Mouse (Mus musculus) forebrain, embryonic 13.5 days (tissue): ENCODE data around the gene Rftn1. TPM values are rescaled to one million over a fixed set of nuclear protein-coding genes. Genes with fewer than 3 reads are reported as not detected.

ENCODE experiments used
- ATAC-seq: fragments of 200-750 bp; cut with Nextera tagmentation; 2 replicates; pipeline ENCODE4 v1.8.0; 2017
- H3K27ac ChIP-seq: fragments of 300-500 bp; sonication (generic); 2 replicates; pipeline ENCODE4 v1.5.1; 2015; ENCODE audit warnings: inconsistent platforms, mild to moderate bottlenecking, moderate library complexity
- H3K27me3 ChIP-seq: fragments of 300-500 bp; sonication (generic); 2 replicates; pipeline ENCODE4 v1.6.1; 2015; ENCODE audit warnings: mild to moderate bottlenecking, inconsistent platforms
- H3K36me3 ChIP-seq: fragments of 300-500 bp; sonication (generic); 2 replicates; pipeline ENCODE4 v1.6.1; 2015; ENCODE audit warnings: mild to moderate bottlenecking, inconsistent platforms; ENCODE audit not compliant: poor library complexity, severe bottlenecking
- H3K4me1 ChIP-seq: fragments of 300-500 bp; sonication (generic); 2 replicates; pipeline ENCODE4 v1.6.1; 2015; ENCODE audit warnings: inconsistent platforms
- H3K4me2 ChIP-seq: fragments of 300-500 bp; sonication (generic); 2 replicates; pipeline ENCODE4 v1.6.1; 2015; ENCODE audit warnings: inconsistent platforms, mild to moderate bottlenecking, moderate library complexity
- H3K4me3 ChIP-seq: fragments of 300-500 bp; sonication (generic); 2 replicates; pipeline ENCODE4 v1.5.1; 2015; ENCODE audit warnings: mild to moderate bottlenecking, inconsistent platforms
- H3K9ac ChIP-seq: fragments of 300-500 bp; sonication (generic); 2 replicates; pipeline ENCODE4 v1.6.1; 2015; ENCODE audit warnings: mild to moderate bottlenecking, inconsistent platforms
- H3K9me3 ChIP-seq: fragments of 300-500 bp; sonication (generic); replicated peaks from 2 replicates; pipeline ENCODE4 v1.6.1; 2016; ENCODE audit warnings: inconsistent platforms
- WGBS: fragments of 180-500 bp; shearing (Covaris S2); methylation state at CpG from one replicate; pipeline ENCODE4 v1.1.7; 2015; 5-methylcytosine and 5-hydroxymethylcytosine counted together
- polyA plus RNA-seq: library from polyadenylated mRNA; unstranded; fragments of >200 nt; fragmentation: Nextera tagmentation; extraction: Ambion mirVana; gene quantifications from 2 replicates; pipeline ENCODE4 v1.2.1, GENCODE M21; 2015

Rftn1 gene
- polyA plus RNA-seq, 1 experiment from 2014 or later: 15.3 TPM

DNA sequence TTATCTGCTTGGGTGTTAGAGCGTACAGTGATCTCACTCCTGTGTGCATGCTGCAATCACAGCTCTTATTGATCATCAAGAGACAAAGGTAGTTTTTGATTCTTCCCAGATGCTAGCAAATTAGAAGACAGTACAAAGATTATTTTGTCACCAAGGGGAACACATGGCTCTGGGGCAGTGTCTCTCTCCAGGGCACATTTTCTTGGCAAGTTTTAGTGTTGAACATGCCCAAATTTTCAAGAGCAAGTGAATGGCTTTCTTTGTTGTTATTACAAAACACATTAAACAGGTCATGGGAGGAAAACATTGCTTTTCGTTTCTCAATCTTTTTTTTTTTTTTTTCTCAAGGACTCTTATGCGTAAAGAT, 213.1 kb downstream of the Rftn1 start:
- H3K4me1 ChIP-seq: peaks cover 9% of the 10 kb centered on the region; the same call in 1 of the 2 replicates
- no peaks in the 10 kb centered on the region for H3K36me3 ChIP-seq
- no peak overlapping the region for H3K4me2 ChIP-seq
- peaks cover 11% of the 10 kb centered on the region; the same call in 1 of the 2 replicates for H3K9me3 ChIP-seq
- WGBS: 54% methylated on average over 3 of the region's 3 CpGs
- no peak for ATAC-seq
- no peak overlapping the region for H3K9ac ChIP-seq
- 0 out of 2 replicates have a peak, but pooled peaks cover 3% of the 10 kb centered on the region for H3K27me3 ChIP-seq
- no peak overlapping the region for H3K27ac ChIP-seq
- H3K4me3 ChIP-seq: no peak overlapping the region

DNA sequence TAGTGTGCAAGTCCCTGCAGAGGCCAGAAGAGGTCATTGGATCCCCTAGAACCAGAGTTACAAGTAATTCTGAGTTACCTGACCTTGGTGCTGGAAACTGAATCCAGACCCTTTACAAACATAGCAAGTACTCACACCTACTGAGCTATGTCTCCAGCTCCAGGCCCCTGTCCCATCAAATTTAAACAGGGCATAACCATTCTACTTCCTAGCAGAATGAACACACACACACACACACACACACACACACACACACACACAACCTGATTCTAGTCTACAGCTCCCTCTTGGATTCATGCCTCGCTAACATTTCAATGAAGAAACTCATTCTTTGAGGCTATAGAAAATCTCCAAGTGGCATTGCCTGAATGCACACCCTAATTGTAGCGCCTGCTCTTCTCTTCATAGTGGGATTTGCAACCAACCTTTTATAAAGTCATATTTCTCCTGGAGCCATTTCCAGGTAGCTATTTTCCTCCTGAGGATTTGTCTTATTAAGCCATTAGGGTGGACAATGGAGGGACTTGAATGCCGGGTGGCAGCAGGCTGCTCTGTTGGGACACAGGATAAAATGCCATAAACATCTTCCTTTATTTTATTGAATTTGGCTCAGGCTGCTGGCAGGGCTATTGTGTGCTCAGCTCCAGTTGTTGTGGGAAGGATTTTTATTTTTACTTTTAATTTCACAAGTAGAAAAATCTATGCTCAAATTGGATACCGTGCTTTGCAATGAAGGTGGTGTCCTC, 213.6 kb downstream of the Rftn1 start:
- H3K4me2 ChIP-seq: no peak overlapping the region
- H3K4me3 ChIP-seq: no peak overlapping the region
- peaks cover 11% of the 10 kb centered on the region; the same call in 1 of the 2 replicates for H3K9me3 ChIP-seq
- no peak overlapping the region for H3K9ac ChIP-seq
- H3K4me1 ChIP-seq: peaks cover 9% of the 10 kb centered on the region; the same call in 1 of the 2 replicates
- WGBS: 41% methylated on average over 4 of the region's 4 CpGs
- no peaks in the 10 kb centered on the region for H3K36me3 ChIP-seq
- 0 out of 2 replicates have a peak, but pooled peaks cover 3% of the 10 kb centered on the region for H3K27me3 ChIP-seq
- no peak overlapping the region for H3K27ac ChIP-seq
- no peak for ATAC-seq

GRCm38 (mm10) chr17:49975481-49975880, 215.0 kb downstream of the Rftn1 start:
- WGBS: 78% methylated on average over 7 of the region's 7 CpGs
- Histone ChIP-seq H3K4me1 (peaks cover 9% of the 10 kb centered on the region; the same call in 1 of the 2 replicates), H3K9me3 (peaks cover 10% of the 10 kb centered on the region; the same call in 1 of the 2 replicates), H3K36me3 (no peaks in the 10 kb centered on the region), H3K27me3 (0 out of 2 replicates have a peak, but pooled peaks cover 3% of the 10 kb centered on the region), H3K4me2 (no peak overlapping the region), H3K27ac (no peak overlapping the region), H3K4me3 (no peak overlapping the region), H3K9ac (no peak overlapping the region)
- no peak for ATAC-seq

DNA sequence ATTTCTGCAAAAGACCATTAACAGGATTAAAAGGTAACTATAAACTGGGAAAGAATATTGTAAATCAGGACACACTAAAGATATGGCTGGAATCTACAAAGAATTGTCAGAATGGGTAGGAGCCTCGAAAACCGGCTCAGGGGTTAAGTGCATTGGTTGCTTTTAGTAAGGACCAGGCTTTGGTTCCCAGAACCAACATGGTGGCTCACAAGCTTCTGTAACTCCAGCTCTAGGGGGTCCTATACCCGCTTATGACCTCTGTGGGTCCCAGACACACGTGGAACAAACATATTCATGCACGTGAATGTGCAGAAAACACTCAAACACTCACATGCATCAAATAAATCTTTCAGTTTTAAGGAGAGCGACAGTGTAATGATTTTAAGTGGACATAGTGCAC, 215.5 kb downstream of the Rftn1 start:
- no peak for ATAC-seq
- H3K36me3 ChIP-seq: no peaks in the 10 kb centered on the region
- H3K4me3 ChIP-seq: no peak overlapping the region
- 87% methylated on average over 6 of the region's 6 CpGs for WGBS
- 0 out of 2 replicates have a peak, but pooled peaks cover 3% of the 10 kb centered on the region for H3K27me3 ChIP-seq
- H3K9ac ChIP-seq: no peak overlapping the region
- H3K27ac ChIP-seq: no peak overlapping the region
- peaks cover 9% of the 10 kb centered on the region; the same call in 1 of the 2 replicates for H3K9me3 ChIP-seq
- no peak overlapping the region for H3K4me2 ChIP-seq
- H3K4me1 ChIP-seq: peaks cover 9% of the 10 kb centered on the region; the same call in 1 of the 2 replicates

DNA sequence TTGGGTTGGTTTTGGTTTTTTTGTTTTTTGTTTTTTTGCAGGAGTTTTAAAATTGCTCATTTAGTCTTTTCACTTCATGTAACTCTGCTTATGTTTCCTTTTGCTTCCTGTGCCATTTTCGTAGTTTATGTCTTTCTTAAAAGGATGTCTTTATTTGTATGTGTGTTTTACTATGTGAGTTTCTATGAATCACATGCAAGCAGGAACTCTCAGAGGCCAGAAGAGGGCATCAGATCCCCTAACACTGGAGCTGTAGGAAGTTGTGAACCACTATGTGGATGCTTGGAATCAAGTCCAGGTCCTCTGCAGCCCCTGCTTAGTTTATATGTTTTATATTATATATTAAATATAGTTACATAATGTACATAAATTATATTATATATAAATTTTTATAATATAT, 218.3 kb downstream of the Rftn1 start:
- WGBS: 93% methylated on average over 1 of the region's 1 CpGs
- H3K27me3 ChIP-seq: peaks cover 3% of the 10 kb centered on the region; the same call in 1 of the 2 replicates
- peaks cover 6% of the 10 kb centered on the region; the same call in 1 of the 2 replicates for H3K9me3 ChIP-seq

DNA sequence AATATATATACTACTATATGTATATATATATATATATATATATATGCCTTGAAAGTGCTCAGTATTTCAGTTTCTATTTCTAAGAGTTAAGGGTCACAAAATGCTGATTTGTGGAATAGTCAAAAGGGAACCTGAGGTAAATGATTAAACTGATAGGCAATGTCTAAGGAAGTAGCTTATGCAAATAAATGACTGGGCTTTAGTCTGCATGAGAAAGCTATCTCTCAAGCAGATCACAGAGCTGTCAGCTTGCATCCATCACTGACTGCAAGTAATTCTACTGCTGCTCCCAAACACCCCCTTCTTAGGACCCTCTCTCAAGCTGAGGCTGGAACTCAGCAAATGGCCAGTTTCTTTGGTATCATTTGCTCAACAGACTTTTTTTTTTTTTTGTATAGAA, 219.4 kb downstream of the Rftn1 start:
- Histone ChIP-seq H3K4me1 (peaks cover 10% of the 10 kb centered on the region; the same call in 1 of the 2 replicates), H3K27me3 (peaks cover 3% of the 10 kb centered on the region; the same call in 1 of the 2 replicates), H3K36me3 (no peaks in the 10 kb centered on the region), H3K9ac (no peak overlapping the region), H3K4me3 (no peak overlapping the region), H3K9me3 (peaks cover 6% of the 10 kb centered on the region; the same call in 1 of the 2 replicates), H3K27ac (no peak overlapping the region), H3K4me2 (no peak overlapping the region)
- ATAC-seq: no peak

More for the DNA sequence above, 218.3 kb downstream of the Rftn1 start:
- ATAC-seq: no peak
- H3K27ac ChIP-seq: no peak overlapping the region
- H3K4me3 ChIP-seq: no peak overlapping the region
- H3K36me3 ChIP-seq: no peaks in the 10 kb centered on the region
- H3K4me2 ChIP-seq: no peak overlapping the region
- no peak overlapping the region for H3K9ac ChIP-seq
- peaks cover 4% of the 10 kb centered on the region; the same call in 1 of the 2 replicates for H3K4me1 ChIP-seq

DNA sequence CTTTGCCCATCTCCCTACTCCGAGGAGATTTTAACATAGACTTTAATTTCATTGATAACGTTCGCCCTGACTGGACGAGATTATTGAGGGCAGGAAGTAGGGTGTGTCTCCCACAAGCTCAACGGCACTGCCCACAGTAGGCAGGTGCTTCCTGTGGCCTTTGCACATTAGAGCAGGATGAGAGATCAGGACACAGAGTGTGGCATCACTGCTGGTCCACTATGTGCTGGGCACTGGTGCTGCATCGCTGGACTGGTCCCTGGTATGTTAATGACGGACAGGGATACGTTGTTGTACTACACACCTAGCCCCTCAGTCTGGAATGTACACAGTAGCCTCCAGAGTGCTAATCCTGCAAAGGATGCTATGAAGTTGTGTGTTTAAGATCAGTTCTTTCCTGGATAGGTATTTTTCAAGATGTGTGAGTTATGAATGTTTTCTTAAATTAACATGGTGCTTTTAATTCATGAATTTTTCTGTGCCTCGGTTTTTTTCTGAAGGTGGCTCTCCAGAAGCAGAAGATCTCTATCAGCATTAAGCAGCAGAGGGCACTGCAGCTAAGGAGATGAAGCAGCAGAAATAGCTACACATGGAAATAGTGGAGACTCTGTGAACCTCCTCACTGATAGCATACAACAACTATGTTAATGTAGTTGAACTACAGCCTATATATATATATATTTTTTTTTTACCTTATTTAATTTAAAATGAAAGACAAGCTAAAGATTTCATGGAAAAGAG, 221.8 kb downstream of the Rftn1 start:
- WGBS: 73% methylated on average over 9 of the region's 9 CpGs
- H3K27me3 ChIP-seq: no peaks in the 10 kb centered on the region; the same call in 1 of the 2 replicates
- H3K4me2 ChIP-seq: no peak overlapping the region
- H3K9me3 ChIP-seq: peaks cover 6% of the 10 kb centered on the region; the same call in 1 of the 2 replicates
- peaks cover 16% of the 10 kb centered on the region; the same call in 1 of the 2 replicates for H3K4me1 ChIP-seq
- no peak overlapping the region for H3K9ac ChIP-seq
- H3K4me3 ChIP-seq: no peak overlapping the region
- H3K27ac ChIP-seq: no peak overlapping the region
- H3K36me3 ChIP-seq: no peaks in the 10 kb centered on the region
- ATAC-seq: peak; percentile 61

GRCm38 (mm10) chr17:49965846-49966762, 224.4 kb downstream of the Rftn1 start:
- Histone ChIP-seq H3K9ac (no peak overlapping the region), H3K4me1 (peaks cover 16% of the 10 kb centered on the region; the same call in 1 of the 2 replicates), H3K4me3 (no peak overlapping the region), H3K4me2 (no peak overlapping the region), H3K36me3 (no peaks in the 10 kb centered on the region), H3K9me3 (peaks cover 6% of the 10 kb centered on the region; the same call in 1 of the 2 replicates), H3K27ac (peak overlapping the region; percentile 81), H3K27me3 (no peaks in the 10 kb centered on the region; the same call in 1 of the 2 replicates)
- WGBS: 63% methylated on average over 17 of the region's 17 CpGs
- ATAC-seq: peak; percentile 75

- no peak overlapping the region for H3K27ac ChIP-seq
- no peak for ATAC-seq
- H3K4me3 ChIP-seq: no peak overlapping the region
- 69% methylated on average over 7 of the region's 7 CpGs for WGBS
- peaks cover 2% of the 10 kb centered on the region; the same call in 1 of the 2 replicates for H3K9me3 ChIP-seq
- H3K36me3 ChIP-seq: no peaks in the 10 kb centered on the region
- H3K4me1 ChIP-seq: peaks cover 16% of the 10 kb centered on the region; the same call in 1 of the 2 replicates
- no peak overlapping the region for H3K9ac ChIP-seq
- H3K27me3 ChIP-seq: no peaks in the 10 kb centered on the region; the same call in 1 of the 2 replicates
- no peak overlapping the region for H3K4me2 ChIP-seq
Observed at GRCm38 (mm10) chr17:49965035-49965434, 225.4 kb downstream of the Rftn1 start.

GRCm38 (mm10) chr17:49964471-49964870, 226.0 kb downstream of the Rftn1 start:
- H3K27me3 ChIP-seq: no peaks in the 10 kb centered on the region; the same call in 1 of the 2 replicates
- no peak overlapping the region for H3K27ac ChIP-seq
- H3K4me1 ChIP-seq: peaks cover 16% of the 10 kb centered on the region; the same call in 1 of the 2 replicates
- H3K4me2 ChIP-seq: no peak overlapping the region
- no peak for ATAC-seq
- H3K4me3 ChIP-seq: no peak overlapping the region
- H3K36me3 ChIP-seq: no peaks in the 10 kb centered on the region
- no peaks in the 10 kb centered on the region for H3K9me3 ChIP-seq
- 94% methylated on average over 6 of the region's 6 CpGs for WGBS
- no peak overlapping the region for H3K9ac ChIP-seq

- no peak overlapping the region for H3K4me3 ChIP-seq
Observed at GRCm38 (mm10) chr17:49959021-49959420, 231.5 kb downstream of the Rftn1 start.

More at GRCm38 (mm10) chr17:49959021-49959420, 231.5 kb downstream of the Rftn1 start:
- Histone ChIP-seq H3K36me3 (no peaks in the 10 kb centered on the region), H3K27ac (no peak overlapping the region), H3K27me3 (no peaks in the 10 kb centered on the region), H3K9ac (no peak overlapping the region), H3K9me3 (no peaks in the 10 kb centered on the region), H3K4me1 (no peaks in the 10 kb centered on the region), H3K4me2 (no peak overlapping the region)
- ATAC-seq: no peak
